Mouse (Mus musculus): ENCODE measurements around the gene Pcdh7.

GRCm38 (mm10) chr5:58117896-58118295, 400.1 kb downstream of the Pcdh7 start:
- TF ChIP-seq POLR2A (IDR thresholded peaks at IDR 0.05; ENCODE audit: borderline replicate concordance, extremely low read depth, insufficient read depth, insufficient read length, poor library complexity, severe bottlenecking) (no peak), CTCF (IDR thresholded peaks at IDR 0.05; ENCODE audit: borderline replicate concordance, extremely low read depth, insufficient read depth, insufficient read length) (no peak)

Measured in brain, embryonic 14.5 days (tissue).